Mouse (Mus musculus): ENCODE measurements around the gene Adcy5.

Gene Adcy5

DNA sequence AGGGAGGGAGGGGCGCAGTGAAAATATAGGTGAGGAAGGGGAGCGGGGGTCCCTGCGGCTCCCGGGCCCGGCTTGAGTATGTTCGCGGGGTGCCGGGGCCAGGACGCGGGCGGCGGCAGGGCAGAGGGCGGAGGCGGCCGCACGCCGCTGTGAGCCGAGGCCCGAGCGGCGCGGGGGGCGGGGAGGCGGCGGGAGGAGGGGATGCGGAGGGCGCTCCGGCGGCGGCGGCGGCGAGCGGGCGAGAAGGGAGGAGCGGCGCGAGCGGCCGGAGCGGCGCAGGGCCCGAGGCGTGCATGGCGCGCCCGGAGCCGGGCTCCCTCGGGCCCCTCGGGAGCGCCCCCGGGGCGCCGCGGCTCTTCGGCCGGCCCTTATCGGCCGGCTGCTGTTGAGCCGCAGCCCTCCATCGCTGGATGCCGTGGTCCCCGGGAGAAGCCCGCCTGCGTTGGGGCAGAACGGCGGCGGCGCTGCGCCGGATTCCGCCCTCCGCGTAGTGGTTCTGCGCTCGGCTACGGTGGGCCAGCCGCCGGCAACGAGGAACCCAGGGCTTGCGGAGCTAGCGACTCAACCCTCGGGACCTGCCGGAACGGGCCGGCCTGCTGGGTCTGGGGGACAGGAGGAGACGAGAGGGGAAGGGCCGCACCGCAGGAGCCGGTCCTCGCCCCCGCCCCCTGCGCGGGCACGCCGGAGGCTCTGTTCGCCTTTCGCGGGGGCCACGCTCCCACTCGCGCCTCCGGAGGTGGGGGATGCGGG, at the start of gene Adcy5:
Gene Adcy5, plus strand, starts transcription at position 237 of the 750 bp plus-strand sequence.
- DNase-seq (ENCODE audit: low read depth, low spot score): no peak

- DNase-seq (ENCODE audit: low read depth, low spot score): peak; percentile 58
Measured at GRCm38 (mm10) chr16:35107985-35108384, 46.7 kb upstream of the Adcy5 start.

GRCm38 (mm10) chr16:35109156-35109555, 45.5 kb upstream of the Adcy5 start:
- DNase-seq (ENCODE audit: low read depth, low spot score): peak; percentile 17

DNA sequence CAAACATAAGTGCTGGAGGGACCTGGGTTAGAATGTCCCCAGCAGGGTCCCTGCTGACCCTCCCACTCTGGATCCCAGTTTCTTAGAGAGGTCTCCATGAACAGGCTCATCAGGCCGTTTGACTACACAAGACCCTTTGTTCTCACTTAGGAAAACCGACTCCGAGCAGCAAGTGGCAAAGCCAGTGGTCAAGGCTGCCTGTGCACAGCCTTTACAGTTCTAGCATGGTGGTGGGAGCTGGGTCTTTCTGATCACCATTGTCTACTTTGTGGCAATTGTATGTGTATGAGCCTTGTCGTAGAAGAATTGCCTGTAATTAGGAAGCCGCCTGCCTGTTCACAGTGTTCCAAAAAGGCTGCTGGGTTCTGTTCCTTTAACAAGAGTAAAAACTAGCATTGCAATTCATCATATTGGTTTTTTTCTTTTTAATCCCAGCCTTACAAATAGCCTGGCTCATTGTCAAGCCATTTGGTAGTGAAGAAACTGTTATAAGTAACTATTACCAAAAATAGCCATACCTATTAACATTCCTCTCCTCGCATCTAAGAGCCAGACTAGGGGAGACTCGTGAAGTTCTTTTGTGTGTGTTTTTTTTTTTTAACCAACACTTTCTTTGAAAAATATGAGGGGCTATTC, 44.9 kb upstream of the Adcy5 start:
- peak; percentile 20 for DNase-seq (ENCODE audit: low read depth, low spot score)

DNA sequence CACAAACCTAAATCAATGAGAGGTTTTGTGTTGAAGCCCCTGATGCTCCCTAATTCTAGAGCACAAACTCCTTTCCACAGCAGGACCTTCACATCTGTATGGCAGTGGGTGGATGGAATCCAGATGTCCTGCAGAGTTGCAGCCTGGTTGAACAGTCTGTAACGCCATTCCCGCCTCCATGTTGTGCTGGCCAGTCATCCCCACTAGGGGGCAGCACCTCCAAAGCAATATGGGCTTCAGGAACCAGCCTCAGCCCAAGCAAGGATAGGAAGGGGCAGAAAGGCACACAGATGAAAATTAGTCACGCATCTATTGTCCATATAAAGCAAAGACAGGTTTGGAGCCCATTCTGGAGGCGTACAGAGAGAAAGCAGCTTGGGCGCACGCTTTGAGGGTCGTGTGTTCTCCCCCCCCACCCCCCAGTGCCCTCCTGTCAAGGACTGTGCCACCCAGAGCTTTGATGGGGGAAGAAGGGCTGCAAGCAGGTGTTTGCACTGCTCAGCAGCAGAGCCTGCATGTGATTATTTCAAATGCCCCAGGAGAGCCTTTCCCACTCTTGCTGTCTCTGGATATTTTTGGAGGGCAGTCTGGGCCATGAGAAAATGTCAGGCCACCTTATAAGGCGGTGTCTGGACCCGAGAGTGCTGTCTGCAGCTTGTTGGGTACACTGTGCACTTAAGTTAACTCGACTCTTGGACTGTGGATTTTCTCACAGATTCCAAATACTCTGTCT, 44.1 kb upstream of the Adcy5 start:
- DNase-seq (ENCODE audit: low read depth, low spot score): peak; percentile 95

- no peak for DNase-seq (ENCODE audit: low read depth, low spot score)
Measured at GRCm38 (mm10) chr16:35111143-35111620, 43.5 kb upstream of the Adcy5 start.

GRCm38 (mm10) chr16:35113496-35113895, 41.2 kb upstream of the Adcy5 start:
- DNase-seq (ENCODE audit: low read depth, low spot score): no peak

- DNase-seq (ENCODE audit: low read depth, low spot score): no peak
Measured at GRCm38 (mm10) chr16:35116328-35116956, 38.2 kb upstream of the Adcy5 start.

DNA sequence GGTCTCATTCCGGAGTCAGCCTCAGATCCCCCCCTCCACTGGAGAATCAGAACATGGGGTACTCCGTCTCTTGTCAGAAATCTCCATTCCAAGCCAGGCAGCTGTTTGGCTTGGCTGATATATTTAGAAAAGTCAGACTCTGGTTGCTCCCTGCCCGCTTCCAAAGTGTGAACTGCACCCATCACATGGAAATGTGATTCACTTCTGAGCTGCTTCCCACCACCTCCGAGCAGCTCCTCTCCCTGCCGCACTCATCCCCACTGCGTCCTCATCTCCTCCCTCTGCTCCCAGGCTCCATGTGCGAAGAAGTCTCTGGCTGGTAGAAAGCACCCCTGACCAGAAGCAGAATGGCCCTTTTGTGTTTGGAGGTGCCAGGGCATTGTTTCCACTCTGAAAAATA, 37.2 kb upstream of the Adcy5 start:
- no peak for DNase-seq (ENCODE audit: low read depth, low spot score)

GRCm38 (mm10) chr16:35120603-35121002, 34.1 kb upstream of the Adcy5 start:
- DNase-seq (ENCODE audit: low read depth, low spot score): no peak

DNA sequence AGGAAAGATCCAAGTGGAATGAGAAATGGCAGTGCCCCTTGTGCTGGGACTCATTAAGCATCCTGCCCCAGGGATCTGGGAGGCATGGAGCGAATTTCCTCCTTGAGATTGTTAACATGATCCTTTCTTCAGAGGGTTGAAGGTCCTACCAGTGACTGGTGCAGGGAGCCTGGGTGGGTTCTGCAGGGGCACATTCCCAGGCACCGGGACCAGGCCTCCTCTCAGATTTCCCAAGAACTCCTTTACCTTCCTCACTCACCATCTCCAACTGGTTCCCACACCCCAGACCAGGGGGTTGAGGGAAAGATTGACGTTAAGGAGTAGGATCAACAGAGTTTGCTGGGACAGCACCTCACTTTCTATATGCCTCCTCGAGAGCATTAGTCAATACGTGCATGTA, 27.4 kb upstream of the Adcy5 start:
- DNase-seq (ENCODE audit: low read depth, low spot score): no peak

DNA sequence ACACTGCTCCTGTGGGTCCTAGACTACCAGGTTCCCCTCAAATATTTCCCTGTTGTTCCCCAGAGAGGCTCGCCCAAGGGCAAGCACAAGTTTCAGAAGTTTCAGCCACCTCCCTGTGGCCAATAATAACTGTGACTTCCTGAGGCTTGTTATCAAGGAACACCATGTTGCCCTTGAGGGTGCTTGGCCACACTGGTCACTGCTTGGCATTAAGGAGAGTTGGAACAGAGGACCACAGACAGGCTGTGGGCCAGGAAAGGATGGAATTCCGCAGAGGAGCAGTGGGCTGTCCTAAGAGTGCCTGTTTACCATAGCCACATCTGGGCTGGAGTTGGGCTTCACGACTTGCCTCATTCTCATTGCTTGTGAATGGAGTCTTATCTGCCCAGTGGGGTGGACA, 24.5 kb upstream of the Adcy5 start:
- DNase-seq (ENCODE audit: low read depth, low spot score): no peak

DNA sequence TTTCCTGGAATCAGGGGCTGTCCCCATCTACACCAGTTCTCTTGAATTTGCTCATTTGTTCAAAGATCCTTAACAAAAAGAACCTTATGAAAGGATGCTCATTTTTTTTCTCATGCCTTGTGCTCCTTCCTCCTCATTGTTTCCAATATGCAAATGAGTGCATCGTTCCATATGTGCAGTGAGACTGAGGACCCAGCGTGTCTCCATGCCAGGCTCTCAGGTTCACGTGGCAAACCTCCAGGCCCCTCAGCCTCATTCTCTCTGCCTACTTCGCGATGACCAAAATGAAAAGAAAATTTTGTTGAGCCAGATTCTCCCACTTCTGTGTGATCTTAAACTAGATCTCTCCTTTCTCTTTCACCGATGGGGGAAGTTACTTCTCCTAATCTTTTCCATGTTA, 15.3 kb upstream of the Adcy5 start:
- DNase-seq (ENCODE audit: low read depth, low spot score): no peak

GRCm38 (mm10) chr16:35139873-35140619, 14.6 kb upstream of the Adcy5 start:
- DNase-seq (ENCODE audit: low read depth, low spot score): no peak

DNA sequence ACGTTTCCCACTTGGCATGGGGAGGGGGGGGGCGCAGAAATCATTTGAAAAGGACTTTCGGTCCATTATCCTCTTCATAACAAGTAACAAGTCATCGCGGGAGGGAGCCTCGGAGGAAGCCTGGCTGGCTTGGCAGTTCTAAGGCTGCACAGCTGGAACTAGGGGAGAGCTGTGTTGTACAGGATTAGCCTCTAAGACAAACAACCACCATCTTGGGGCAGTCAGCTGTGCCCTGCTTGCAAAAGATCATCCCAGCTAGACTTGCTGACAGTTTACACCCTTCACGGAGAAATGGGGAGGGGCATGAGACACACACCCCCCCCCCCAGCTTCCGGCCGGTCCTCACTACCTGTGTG, 14.1 kb upstream of the Adcy5 start:
- DNase-seq (ENCODE audit: low read depth, low spot score): no peak

GRCm38 (mm10) chr16:35141839-35142238, 12.8 kb upstream of the Adcy5 start:
- DNase-seq (ENCODE audit: low read depth, low spot score): no peak

DNA sequence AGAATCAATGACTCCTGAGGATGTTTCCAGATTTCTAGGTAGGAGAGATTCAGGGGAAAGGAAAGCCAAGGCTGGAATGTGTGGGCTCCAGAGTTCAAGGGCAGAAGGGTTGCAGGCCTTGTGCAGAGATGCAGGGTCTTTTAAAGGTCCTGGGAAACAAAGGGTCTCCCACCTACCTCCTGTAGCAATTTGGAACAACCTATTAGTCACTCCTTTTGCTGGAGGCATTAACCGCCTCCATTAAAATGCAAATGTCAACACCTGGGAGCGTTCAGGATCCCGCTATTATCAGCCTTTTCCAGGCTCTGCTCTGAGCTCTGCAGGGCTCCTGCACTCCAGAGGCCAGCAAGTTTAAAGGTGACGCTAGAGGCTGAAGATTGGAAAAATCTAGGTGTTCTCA, 8.5 kb upstream of the Adcy5 start:
- DNase-seq (ENCODE audit: low read depth, low spot score): no peak

DNA sequence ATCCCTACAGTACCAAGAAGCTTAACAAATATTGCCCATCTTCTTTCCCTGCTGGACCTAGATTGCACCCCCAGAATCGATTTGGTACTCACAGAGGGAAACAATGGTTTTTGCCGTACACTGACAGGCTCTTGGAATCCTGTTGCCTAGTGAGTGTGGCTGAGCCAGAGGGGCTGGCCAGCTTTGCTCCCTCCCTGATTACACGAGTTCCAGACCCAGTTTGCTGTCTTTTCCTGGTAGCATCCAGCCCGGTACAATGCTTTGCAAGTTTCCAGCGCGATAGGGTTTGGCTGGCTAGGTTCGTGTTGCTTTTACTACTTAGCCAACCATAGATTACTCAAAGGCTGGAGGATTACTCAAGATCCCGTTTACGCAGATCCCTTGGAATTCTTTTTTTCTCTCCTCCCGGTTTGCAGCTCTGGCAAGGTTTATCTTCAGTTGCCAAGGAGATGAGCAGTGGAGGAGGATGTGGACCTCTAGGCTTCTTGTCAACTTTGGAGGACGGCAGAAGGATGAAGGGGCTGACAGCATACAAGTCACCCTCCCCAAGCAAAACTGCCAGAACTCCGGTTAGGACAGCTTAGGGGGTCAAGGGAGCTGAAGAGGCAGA, 1.4 kb upstream of the Adcy5 start:
- no peak for DNase-seq (ENCODE audit: low read depth, low spot score)

GRCm38 (mm10) chr16:35154245-35154640, 434 bp upstream of the Adcy5 start:
- DNase-seq (ENCODE audit: low read depth, low spot score): no peak

GRCm38 (mm10) chr16:35155391-35156305, 971 bp downstream of the Adcy5 start:
- DNase-seq (ENCODE audit: low read depth, low spot score): no peak
